Mouse (Mus musculus) small intestine, adult 10 weeks (tissue): Measurements from ENCODE around the gene Ccdc7b. TPM values are rescaled to one million over a fixed set of nuclear protein-coding genes. Genes with fewer than 3 reads are reported as not detected.

Experiments used
- polyA plus RNA-seq: library from polyadenylated mRNA; stranded (reverse); fragments of 350-450 nt; fragmentation: Illumina TruSeq; extraction: RNeasy Lipid Tissue Mini Kit (QIAGEN cat#74804); gene quantifications from one replicate; pipeline ENCODE4 v1.2.3, GENCODE M21; 2014; ENCODE audit warnings: low replicate concordance

Ccdc7b gene
- not detected for polyA plus RNA-seq

DNA sequence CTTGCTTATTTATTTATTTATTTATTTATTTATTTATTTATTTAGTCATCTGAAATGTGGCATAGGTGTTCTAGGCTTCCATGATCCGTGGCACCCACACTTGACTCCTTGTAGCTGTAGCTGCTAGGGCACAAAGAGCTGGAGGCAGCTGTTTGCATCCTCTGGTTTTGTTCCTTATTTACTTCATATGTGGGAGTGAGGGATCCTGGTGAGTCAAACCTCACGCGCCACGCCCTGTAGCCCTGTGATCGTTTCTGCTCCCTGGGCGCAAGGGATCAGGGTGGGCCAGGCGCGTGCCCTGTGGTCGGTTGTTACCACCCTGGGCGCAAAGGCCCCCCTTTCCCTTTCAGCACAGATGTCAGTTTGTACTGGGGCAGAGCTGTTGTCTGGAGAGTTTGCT lies at the start of gene Ccdc7b:
Ccdc7b (plus strand) TSS at position 301 of the 400 bp plus-strand sequence.

GRCm38 (mm10) chr8:129065417-129065816 lies 1.5 kb upstream of the Ccdc7b start, which contains the start of gene Ccdc7a:
Ccdc7a (minus strand) TSS chr8:129065517.

GRCm38 (mm10) chr8:129131561-129131960 lies 64.6 kb downstream of the Ccdc7b start, which contains the start of gene Gm10999:
Gm10999 (minus strand) TSS chr8:129131661.

Other genes with a start within 250 kb of the Ccdc7b start
- not detected for gene Ccdc7a, start 1.6 kb upstream of the Ccdc7b start, polyA plus RNA-seq
- not detected for gene Gm10999, start 64.5 kb downstream of the Ccdc7b start, polyA plus RNA-seq
- gene 2610044O15Rik8, start 167.3 kb downstream of the Ccdc7b start, polyA plus RNA-seq, result 58.7 TPM